Mouse (Mus musculus) heart, adult 11 months (tissue): ENCODE measurements at regions not wholly inside any gene's neighbourhood (a gene's known extent, or its start where the extent isn't known, plus 50 kb on each side); places are given as distances from the start of the nearest gene placed in this dataset.

Experiments
- DNase-seq: peaks from one replicate; pipeline ENCODE4 v3.0.0; 2022

- peak; percentile 74 for DNase-seq
Measured at GRCm38 (mm10) chr2:170945401-170946105, 213.9 kb downstream of the Dok5 start.

- peak; percentile 74 for DNase-seq
Measured at GRCm38 (mm10) chr2:170946106-170946657, 214.6 kb downstream of the Dok5 start.

GRCm38 (mm10) chr2:170947236-170947635 lies 215.6 kb downstream of the Dok5 start:
- peak; percentile 54 for DNase-seq

- peak; percentile 55 for DNase-seq
Measured at GRCm38 (mm10) chr2:170954626-170955025, 223.0 kb downstream of the Dok5 start.

GRCm38 (mm10) chr2:170956766-170957165 lies 225.2 kb downstream of the Dok5 start:
- DNase-seq = peak; percentile 76

- DNase-seq = peak; percentile 17
Measured at GRCm38 (mm10) chr2:170960396-170960795, 228.8 kb downstream of the Dok5 start.

- peak; percentile 63 for DNase-seq
Measured at GRCm38 (mm10) chr2:170962481-170962880, 230.9 kb downstream of the Dok5 start.

- no peak for DNase-seq
Measured at GRCm38 (mm10) chr2:170969430-170969829, 237.8 kb downstream of the Dok5 start.

- no peak for DNase-seq
Measured at GRCm38 (mm10) chr2:170985357-170985756, 253.8 kb downstream of the Dok5 start.

GRCm38 (mm10) chr2:170998378-170998777 lies 266.8 kb downstream of the Dok5 start:
- no peak for DNase-seq

GRCm38 (mm10) chr2:171000165-171000564 lies 268.6 kb downstream of the Dok5 start:
- no peak for DNase-seq

GRCm38 (mm10) chr2:171028481-171028880 lies 296.9 kb downstream of the Dok5 start:
- peak; percentile 55 for DNase-seq
